Mouse (Mus musculus): ENCODE measurements around the gene Ywhah. TPM values are rescaled to one million over a fixed set of nuclear protein-coding genes. Genes with fewer than 3 reads are reported as not detected.

The Ywhah gene
- polyA plus RNA-seq (2015; fragmentation: Nextera tagmentation; extraction: Ambion mirVana), result 732 and 779 TPM in 2 replicates

- H3K36me3 ChIP-seq, result peaks cover 13% of the 10 kb centered on the region; the same call in 1 of the 2 replicates
- under 1% methylated on average over 117 of the region's 121 CpGs for WGBS
Measured at GRCm38 (mm10) chr5:33018561-33019425, at the start of gene Ywhah. Ywhah (plus strand) TSS chr5:33018816.

DNA sequence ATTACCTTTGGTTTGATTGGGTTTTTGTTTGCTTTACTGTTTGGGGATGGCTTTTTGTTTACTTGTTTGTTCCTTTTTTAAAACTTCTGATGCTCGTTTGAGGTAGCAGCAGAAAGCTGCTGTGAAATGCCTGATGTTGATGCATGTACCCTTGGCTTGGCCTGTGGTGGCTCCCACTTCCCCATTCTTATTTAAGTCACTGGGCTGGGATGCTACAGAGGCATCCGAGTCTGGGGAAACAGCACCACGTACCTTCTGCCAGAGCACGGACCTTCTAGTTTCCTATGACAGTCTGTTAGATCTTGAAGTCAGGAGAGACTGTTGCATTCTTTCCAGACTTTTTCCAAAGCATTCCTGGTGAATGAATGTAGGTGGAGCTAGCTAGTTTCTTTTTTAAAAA is 42.1 kb upstream of the Ywhah start:
- H3K27me3 ChIP-seq, result no peaks in the 10 kb centered on the region
- 0 out of 2 replicates have a peak overlapping the region, but pooled peaks have one; percentile 28 for H3K27ac ChIP-seq (replicated peaks)
- no peaks in the 10 kb centered on the region for H3K4me1 ChIP-seq (replicated peaks)
- H3K36me3 ChIP-seq, result peaks cover 45% of the 10 kb centered on the region
- WGBS, result 89% methylated on average over 4 of the region's 4 CpGs
- H3K4me3 ChIP-seq, result no peak overlapping the region
- no peak overlapping the region for H3K9ac ChIP-seq
- H3K4me2 ChIP-seq, result no peak overlapping the region
- no peaks in the 10 kb centered on the region for H3K9me3 ChIP-seq
- ATAC-seq (ENCODE audit: low read depth), result no peak

More at GRCm38 (mm10) chr5:33018561-33019425, at the start of gene Ywhah:
- peak within 1 kb of the TSS; percentile 100 for H3K27ac ChIP-seq (replicated peaks)
- no peaks in the 10 kb centered on the region for H3K9me3 ChIP-seq
- H3K27me3 ChIP-seq, result no peaks in the 10 kb centered on the region
- peak within 1 kb of the TSS; percentile 98 for H3K9ac ChIP-seq
- peaks cover 48% of the 10 kb centered on the region for H3K4me1 ChIP-seq (replicated peaks)
- H3K4me2 ChIP-seq, result peak within 1 kb of the TSS; percentile 90
- H3K4me3 ChIP-seq, result peak within 1 kb of the TSS; percentile 72
- peak; percentile 97 for ATAC-seq (ENCODE audit: low read depth)

GRCm38 (mm10) chr5:32977179-32977578 is 41.4 kb upstream of the Ywhah start:
- H3K4me2 ChIP-seq, result no peak overlapping the region

DNA sequence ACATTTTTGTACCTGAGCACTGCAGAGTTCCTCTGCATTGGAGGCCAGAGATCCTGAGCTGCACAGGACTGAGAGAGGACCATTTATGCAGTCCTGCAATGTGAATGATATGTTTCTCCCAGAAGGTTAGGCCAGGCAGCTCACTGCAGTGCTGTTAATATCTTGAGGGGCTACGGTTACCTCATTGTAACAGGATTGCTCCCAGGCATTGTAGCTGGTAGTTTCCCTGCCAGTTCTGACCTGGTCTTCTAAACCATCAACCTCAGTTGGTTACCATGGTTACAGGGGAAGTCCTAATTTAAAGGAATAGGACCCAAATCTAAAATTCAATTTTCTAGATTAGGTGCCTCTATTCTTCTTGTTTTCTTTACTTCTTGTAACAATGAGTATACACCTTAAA is 33.2 kb upstream of the Ywhah start:
- Histone ChIP-seq H3K9me3 (no peaks in the 10 kb centered on the region), H3K4me1 (replicated peaks) (peaks cover 9% of the 10 kb centered on the region), H3K4me2 (no peak overlapping the region), H3K4me3 (no peak overlapping the region), H3K27me3 (no peaks in the 10 kb centered on the region), H3K27ac (replicated peaks) (no peak overlapping the region), H3K9ac (no peak overlapping the region), H3K36me3 (peaks cover 71% of the 10 kb centered on the region)
- WGBS, result 39% methylated on average over 1 of the region's 1 CpGs
- no peak for ATAC-seq (ENCODE audit: low read depth)

More at GRCm38 (mm10) chr5:32977179-32977578, 41.4 kb upstream of the Ywhah start:
- no peaks in the 10 kb centered on the region for H3K4me1 ChIP-seq (replicated peaks)
- ATAC-seq (ENCODE audit: low read depth), result no peak
- no peak overlapping the region for H3K9ac ChIP-seq
- 0 out of 2 replicates have a peak overlapping the region, but pooled peaks have one; percentile 28 for H3K27ac ChIP-seq (replicated peaks)
- peaks cover 52% of the 10 kb centered on the region for H3K36me3 ChIP-seq
- no peaks in the 10 kb centered on the region for H3K9me3 ChIP-seq
- no peak overlapping the region for H3K4me3 ChIP-seq
- H3K27me3 ChIP-seq, result no peaks in the 10 kb centered on the region

DNA sequence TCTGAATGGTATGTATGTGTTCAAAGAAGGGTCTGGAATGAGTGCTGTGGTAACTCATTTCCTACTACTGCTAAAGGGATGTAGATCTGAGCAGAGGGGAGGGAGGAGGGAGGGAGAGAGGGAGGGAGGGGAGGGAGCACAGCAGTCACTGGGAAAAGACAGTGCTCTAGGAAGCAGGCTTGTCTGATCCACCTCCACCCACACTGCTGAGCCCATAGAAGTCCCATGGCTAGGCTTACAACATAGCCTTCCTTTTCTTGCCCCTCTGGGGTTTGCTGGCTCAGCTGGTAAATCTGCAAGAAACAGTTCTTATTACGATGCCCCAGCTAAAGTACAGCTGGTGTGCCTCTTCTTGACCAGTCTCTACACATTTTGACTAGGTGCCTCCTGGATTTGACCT is 30.7 kb upstream of the Ywhah start:
- no peaks in the 10 kb centered on the region for H3K27me3 ChIP-seq
- peaks cover 51% of the 10 kb centered on the region for H3K36me3 ChIP-seq
- no peaks in the 10 kb centered on the region for H3K9me3 ChIP-seq
- H3K4me2 ChIP-seq, result no peak overlapping the region
- 52% methylated on average over 1 of the region's 1 CpGs for WGBS
- ATAC-seq (ENCODE audit: low read depth), result peak; percentile 67; the same call in 1 of the 2 replicates
- 0 out of 2 replicates have a peak overlapping the region, but pooled peaks have one; percentile 46 for H3K27ac ChIP-seq (replicated peaks)
- peaks cover 9% of the 10 kb centered on the region for H3K4me1 ChIP-seq (replicated peaks)
- no peak overlapping the region for H3K9ac ChIP-seq
- no peak overlapping the region for H3K4me3 ChIP-seq

GRCm38 (mm10) chr5:32989959-32990640 is 28.5 kb upstream of the Ywhah start:
- H3K9ac ChIP-seq, result 0 out of 2 replicates have a peak overlapping the region, but pooled peaks have one; percentile 3
- H3K27me3 ChIP-seq, result no peaks in the 10 kb centered on the region
- H3K9me3 ChIP-seq, result no peaks in the 10 kb centered on the region
- 0 out of 2 replicates have a peak overlapping the region, but pooled peaks have one; percentile 33 for H3K27ac ChIP-seq (replicated peaks)
- peaks cover 31% of the 10 kb centered on the region for H3K36me3 ChIP-seq
- H3K4me3 ChIP-seq, result no peak overlapping the region
- no peak for ATAC-seq (ENCODE audit: low read depth)
- H3K4me1 ChIP-seq (replicated peaks), result peaks cover 12% of the 10 kb centered on the region
- no peak overlapping the region for H3K4me2 ChIP-seq
- WGBS, result 85% methylated on average over 13 of the region's 13 CpGs

GRCm38 (mm10) chr5:32991152-32991551 is 27.5 kb upstream of the Ywhah start:
- Histone ChIP-seq H3K4me1 (replicated peaks) (peaks cover 9% of the 10 kb centered on the region), H3K9me3 (no peaks in the 10 kb centered on the region), H3K27ac (replicated peaks) (no peak overlapping the region), H3K4me2 (no peak overlapping the region), H3K27me3 (no peaks in the 10 kb centered on the region), H3K4me3 (no peak overlapping the region), H3K36me3 (peaks cover 22% of the 10 kb centered on the region; the same call in 1 of the 2 replicates), H3K9ac (no peak overlapping the region)
- 85% methylated on average over 8 of the region's 8 CpGs for WGBS
- no peak for ATAC-seq (ENCODE audit: low read depth)

DNA sequence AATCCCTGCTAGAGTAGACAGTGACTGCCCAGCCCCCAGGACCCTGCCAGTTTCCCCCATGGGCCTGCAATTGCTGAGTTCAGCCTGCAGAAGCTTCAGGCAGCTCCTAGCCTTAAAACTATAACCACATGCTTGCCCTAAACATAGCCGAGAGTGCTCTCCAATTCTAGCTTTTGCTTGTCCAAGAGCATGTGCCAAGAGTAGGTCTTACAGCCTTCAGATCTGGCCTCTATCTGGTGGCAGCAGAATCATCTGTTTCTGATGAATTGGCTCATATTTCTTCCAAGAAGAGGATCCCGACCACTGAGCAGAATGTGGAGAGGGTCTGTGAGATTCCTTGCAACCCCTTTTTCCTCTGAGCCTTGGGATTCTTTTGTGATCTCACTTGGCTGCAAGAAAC is 24.1 kb upstream of the Ywhah start:
- WGBS, result 68% methylated on average over 2 of the region's 2 CpGs
- no peak overlapping the region for H3K4me2 ChIP-seq
- H3K9me3 ChIP-seq, result no peaks in the 10 kb centered on the region
- H3K9ac ChIP-seq, result no peak overlapping the region
- H3K4me3 ChIP-seq, result no peak overlapping the region
- no peak overlapping the region for H3K27ac ChIP-seq (replicated peaks)
- no peak for ATAC-seq (ENCODE audit: low read depth)
- peaks cover 12% of the 10 kb centered on the region for H3K4me1 ChIP-seq (replicated peaks)
- 0 out of 2 replicates have a peak, but pooled peaks cover under 1% of the 10 kb centered on the region for H3K36me3 ChIP-seq
- H3K27me3 ChIP-seq, result no peaks in the 10 kb centered on the region

- Histone ChIP-seq H3K27ac (replicated peaks) (no peak overlapping the region), H3K36me3 (no peaks in the 10 kb centered on the region), H3K9me3 (no peaks in the 10 kb centered on the region), H3K4me1 (replicated peaks) (peaks cover 12% of the 10 kb centered on the region), H3K9ac (no peak overlapping the region), H3K4me3 (no peak overlapping the region), H3K27me3 (no peaks in the 10 kb centered on the region), H3K4me2 (no peak overlapping the region)
- ATAC-seq (ENCODE audit: low read depth), result no peak
- 82% methylated on average over 4 of the region's 4 CpGs for WGBS
Measured at GRCm38 (mm10) chr5:32995756-32996155, 22.9 kb upstream of the Ywhah start.

DNA sequence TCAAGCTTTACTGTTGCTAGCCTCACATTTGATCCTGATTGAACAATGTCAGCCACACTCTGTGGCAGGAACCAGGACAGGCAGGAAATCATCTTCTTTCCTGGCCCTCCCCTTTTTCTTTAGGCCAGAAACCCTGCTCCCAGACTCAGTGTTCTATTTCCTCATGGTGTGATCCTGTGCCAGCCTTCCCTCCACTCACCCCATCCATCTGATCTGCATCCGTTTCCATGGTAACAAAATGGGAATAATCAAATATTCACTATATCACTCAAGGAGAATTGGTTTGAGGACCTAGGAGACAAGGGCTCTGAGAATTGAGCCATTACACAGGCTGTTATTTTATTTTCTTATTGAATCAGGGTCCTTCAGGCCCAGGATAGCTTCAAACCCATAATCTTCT is 22.1 kb upstream of the Ywhah start:
- ATAC-seq (ENCODE audit: low read depth), result no peak; the same call in 1 of the 2 replicates
- Histone ChIP-seq H3K4me2 (no peak overlapping the region), H3K27me3 (no peaks in the 10 kb centered on the region), H3K4me1 (replicated peaks) (peaks cover 12% of the 10 kb centered on the region), H3K27ac (replicated peaks) (peak overlapping the region; percentile 42; the same call in 1 of the 2 replicates), H3K36me3 (no peaks in the 10 kb centered on the region), H3K9ac (no peak overlapping the region), H3K4me3 (no peak overlapping the region), H3K9me3 (no peaks in the 10 kb centered on the region)
- 90% methylated on average over 1 of the region's 1 CpGs for WGBS

GRCm38 (mm10) chr5:32997686-32998085 is 20.9 kb upstream of the Ywhah start:
- H3K27me3 ChIP-seq, result no peaks in the 10 kb centered on the region
- H3K27ac ChIP-seq (replicated peaks), result no peak overlapping the region
- WGBS, result 67% methylated on average over 4 of the region's 4 CpGs
- H3K36me3 ChIP-seq, result no peaks in the 10 kb centered on the region
- H3K9me3 ChIP-seq, result no peaks in the 10 kb centered on the region
- peaks cover 12% of the 10 kb centered on the region for H3K4me1 ChIP-seq (replicated peaks)
- no peak for ATAC-seq (ENCODE audit: low read depth)
- no peak overlapping the region for H3K9ac ChIP-seq
- H3K4me3 ChIP-seq, result no peak overlapping the region
- H3K4me2 ChIP-seq, result no peak overlapping the region

GRCm38 (mm10) chr5:32998783-32999182 is 19.8 kb upstream of the Ywhah start:
- no peak for ATAC-seq (ENCODE audit: low read depth)
- WGBS, result 94% methylated on average over 4 of the region's 4 CpGs
- no peaks in the 10 kb centered on the region for H3K9me3 ChIP-seq

More at GRCm38 (mm10) chr5:32998783-32999182, 19.8 kb upstream of the Ywhah start:
- no peak overlapping the region for H3K27ac ChIP-seq (replicated peaks)
- no peak overlapping the region for H3K4me3 ChIP-seq
- peaks cover 12% of the 10 kb centered on the region for H3K4me1 ChIP-seq (replicated peaks)
- H3K27me3 ChIP-seq, result no peaks in the 10 kb centered on the region
- no peak overlapping the region for H3K4me2 ChIP-seq
- no peak overlapping the region for H3K9ac ChIP-seq
- no peaks in the 10 kb centered on the region for H3K36me3 ChIP-seq

All from neural tube, embryonic 13.5 days (tissue).